In genomic region chr6:80553398-80553797, GRCm38 (mm10) we compare ENCODE assay signal across 28 mouse cellular contexts.
DNase-seq lines count a peak whose midpoint lies in the region; ATAC-seq and TF ChIP-seq lines count a peak whose summit lies in the region.
"Had no signal": no experiment of that assay in that cellular context is flagged by ENCODE, and none has a peak within 500 bp of the region (broad histone marks: within the 10 kb centered on the region; RNA-seq: fewer than 3 reads in every experiment).

No protein-coding gene starts in this region.

- no peaks in the 10 kb centered on the region for H3K36me3 ChIP-seq in hindbrain, postnatal 0 days (ENCODE audit: insufficient read depth, low read length)
- H3K36me3 ChIP-seq in hindbrain, embryonic 14.5 days (replicated peaks; ENCODE audit: control insufficient read depth, insufficient read depth) = no peaks in the 10 kb centered on the region
- H3K36me3 ChIP-seq: embryonic facial prominence, embryonic 13.5 days; hindbrain, embryonic 12.5 days; kidney, embryonic 15.5 days; midbrain, embryonic 15.5 days; stomach, embryonic 15.5 days had no signal

- H3K4me3 ChIP-seq in hindbrain, postnatal 0 days (ENCODE audit: low read length) = no peak overlapping the region
- H3K4me3 ChIP-seq in hindbrain, embryonic 14.5 days (replicated peaks; ENCODE audit: low read length) = no peak overlapping the region
- no peak overlapping the region for H3K4me3 ChIP-seq in left cerebral cortex, adult 2 months
- H3K4me3 ChIP-seq: embryonic facial prominence, embryonic 13.5 days; gastrocnemius, adult 2 months; hindbrain, embryonic 12.5 days; kidney, embryonic 15.5 days; midbrain, embryonic 15.5 days; stomach, embryonic 15.5 days had no signal

- H3K9me3 ChIP-seq in hindbrain, postnatal 0 days (ENCODE audit: low read length) = no peaks in the 10 kb centered on the region
- no peaks in the 10 kb centered on the region for H3K9me3 ChIP-seq in hindbrain, embryonic 14.5 days (ENCODE audit: control insufficient read depth, low read length)
- H3K9me3 ChIP-seq: embryonic facial prominence, embryonic 13.5 days; hindbrain, embryonic 12.5 days; kidney, embryonic 15.5 days; midbrain, embryonic 15.5 days; stomach, embryonic 15.5 days had no signal

- 98% methylated on average over 2 of the region's 2 CpGs for WGBS in hindbrain, postnatal 0 days
- WGBS in hindbrain, embryonic 14.5 days = 99% methylated on average over 2 of the region's 2 CpGs

- ATAC-seq in hindbrain, postnatal 0 days = no peak
- ATAC-seq in hindbrain, embryonic 14.5 days (ENCODE audit: low FRiP score) = no peak
- ATAC-seq: forebrain, embryonic 16.5 days; midbrain, embryonic 15.5 days had no signal

- no peaks in the 10 kb centered on the region for H3K4me1 ChIP-seq in hindbrain, postnatal 0 days (ENCODE audit: insufficient read depth, low read length)
- no peaks in the 10 kb centered on the region for H3K4me1 ChIP-seq in hindbrain, embryonic 14.5 days (replicated peaks; ENCODE audit: control insufficient read depth, insufficient read depth, low read length)
- H3K4me1 ChIP-seq: embryonic facial prominence, embryonic 13.5 days; hindbrain, embryonic 12.5 days; kidney, embryonic 15.5 days; midbrain, embryonic 15.5 days; stomach, embryonic 15.5 days had no signal

- DNase-seq in hindbrain, postnatal 0 days (ENCODE audit: low spot score) = peak; percentile 27
- no peak for DNase-seq in hindbrain, embryonic 14.5 days (ENCODE audit: low spot score)
- no peak for DNase-seq in left cerebral cortex, adult 2 months (ENCODE audit: extremely low spot score in 1 of 2, low spot score in 2 of 2)
- no peak for DNase-seq in left cerebral cortex, postnatal 25 days (ENCODE audit: low spot score in 2 of 2)
- DNase-seq in 3T3-L1 (ENCODE audit: low read depth, low spot score) (peak; percentile 14), NIH3T3 (ENCODE audit: low read depth) (peak; percentile 14), adipocyte (ENCODE audit: low spot score) (no peak)
- DNase-seq: B cell, adult 2 months; cerebellum, adult 9-10 months; gastrocnemius, adult 2 months; gastrocnemius, postnatal 36 days; heart, adult 18-20 months; heart, postnatal 36 days; kidney, adult 18-20 months; layer of hippocampus, adult 9-11 months; liver; lung, adult 2 months; lung, postnatal 10 days; thymus, postnatal 14 days had no signal

- no peak overlapping the region for H3K27ac ChIP-seq in hindbrain, postnatal 0 days
- H3K27ac ChIP-seq in hindbrain, embryonic 14.5 days = no peak overlapping the region
- no peak overlapping the region for H3K27ac ChIP-seq in left cerebral cortex, adult 2 months
- H3K27ac ChIP-seq: embryonic facial prominence, embryonic 13.5 days; gastrocnemius, adult 2 months; hindbrain, embryonic 12.5 days; kidney, embryonic 15.5 days; liver, embryonic 14.5 days; macrophage; midbrain, embryonic 15.5 days; stomach, embryonic 15.5 days had no signal

- TF ChIP-seq CTCF in hindbrain, postnatal 0 days (IDR thresholded peaks at IDR 0.05; ENCODE audit: low read depth) = peak; percentile 43
- TF ChIP-seq CTCF in left cerebral cortex, adult 2 months (IDR thresholded peaks at IDR 0.05) = peak; percentile 17

- intact Hi-C loops in left cerebral cortex, adult 2 months (cut with DNase I) = no loop called here
- intact Hi-C loops in left cerebral cortex, postnatal 25 days (cut with DNase I) = no loop called here

- H3K27me3 ChIP-seq in hindbrain, postnatal 0 days (ENCODE audit: insufficient read depth, low read length) = no peaks in the 10 kb centered on the region
- H3K27me3 ChIP-seq in hindbrain, embryonic 14.5 days (ENCODE audit: control insufficient read depth, insufficient read depth, low read length) = no peaks in the 10 kb centered on the region
- H3K27me3 ChIP-seq: embryonic facial prominence, embryonic 13.5 days; hindbrain, embryonic 12.5 days; kidney, embryonic 15.5 days; midbrain, embryonic 15.5 days; stomach, embryonic 15.5 days had no signal

- no peak overlapping the region for H3K4me2 ChIP-seq in hindbrain, postnatal 0 days (ENCODE audit: low read depth, low read length)
- H3K4me2 ChIP-seq in hindbrain, embryonic 14.5 days (replicated peaks) = no peak overlapping the region
- H3K4me2 ChIP-seq: embryonic facial prominence, embryonic 13.5 days; heart, embryonic 11.5 days; hindbrain, embryonic 12.5 days; kidney, embryonic 15.5 days; midbrain, embryonic 15.5 days; stomach, embryonic 15.5 days had no signal

- H3K9ac ChIP-seq in hindbrain, postnatal 0 days (replicated peaks; ENCODE audit: low read length) = no peak overlapping the region
- no peak overlapping the region for H3K9ac ChIP-seq in hindbrain, embryonic 14.5 days
- H3K9ac ChIP-seq: embryonic facial prominence, embryonic 13.5 days; hindbrain, embryonic 12.5 days; kidney, embryonic 15.5 days; liver, embryonic 14.5 days; midbrain, embryonic 15.5 days; stomach, embryonic 15.5 days had no signal

Comparison
In these comparisons a context has a peak if more than half of its experiments do, and no peak if none do; other contexts are left out.
1. DNase-seq: peak in hindbrain, postnatal 0 days (single experiment), 3T3-L1 (single experiment) and NIH3T3 (single experiment); none in hindbrain, embryonic 14.5 days (single experiment), left cerebral cortex, adult 2 months (0 of 2), left cerebral cortex, postnatal 25 days (0 of 2) and adipocyte (single experiment).